Mouse (Mus musculus) stomach, embryonic 14.5 days (tissue): ENCODE results near the gene Izumo1. TPM values are rescaled to one million over a fixed set of nuclear protein-coding genes. Genes with fewer than 3 reads are reported as not detected.

Experiments used
- ATAC-seq: fragments of 200-750 bp; cut with Nextera tagmentation; 2 replicates; pipeline ENCODE4 v1.8.0; 2017; ENCODE audit warnings: low read depth, moderate TSS enrichment; ENCODE audit not compliant: insufficient number of reproducible peaks, insufficient read depth, low FRiP score
- H3K27ac ChIP-seq: fragments of 300-500 bp; sonication (generic); 2 replicates; pipeline ENCODE4 v1.5.1; 2014; ENCODE audit warnings: mild to moderate bottlenecking, low read length, moderate library complexity, mixed read lengths
- H3K27me3 ChIP-seq: fragments of 300-500 bp; sonication (generic); 2 replicates; pipeline ENCODE4 v1.6.1; 2014; ENCODE audit warnings: low read length, control low read depth, mixed read lengths; ENCODE audit not compliant: control insufficient read depth, insufficient read depth
- H3K36me3 ChIP-seq: fragments of 300-500 bp; sonication (generic); 2 replicates; pipeline ENCODE4 v1.6.1; 2014; ENCODE audit warnings: mild to moderate bottlenecking, control low read depth, low read length, moderate library complexity, mixed read lengths; ENCODE audit not compliant: control insufficient read depth, insufficient read depth
- H3K4me1 ChIP-seq: fragments of 300-500 bp; sonication (generic); 2 replicates; pipeline ENCODE4 v1.6.1; 2014; ENCODE audit warnings: low read length, control low read depth, mixed read lengths; ENCODE audit not compliant: control insufficient read depth, insufficient read depth
- H3K4me2 ChIP-seq: fragments of 300-500 bp; sonication (generic); replicated peaks from 2 replicates; pipeline ENCODE4 v1.6.1; 2014; ENCODE audit warnings: low read depth, low read length, control low read depth
- H3K4me3 ChIP-seq: fragments of 300-500 bp; sonication (generic); 2 replicates; pipeline ENCODE4 v1.5.1; 2014; ENCODE audit warnings: low read depth, low read length, control low read depth
- H3K9ac ChIP-seq: fragments of 300-500 bp; sonication (generic); replicated peaks from 2 replicates; pipeline ENCODE4 v1.6.1; 2014; ENCODE audit warnings: low read depth, mild to moderate bottlenecking, control low read depth, low read length, moderate library complexity, mixed read lengths
- H3K9me3 ChIP-seq: fragments of 300-500 bp; sonication (generic); 2 replicates; pipeline ENCODE4 v1.6.1; 2016; ENCODE audit warnings: low read depth, low read length, control low read depth; ENCODE audit not compliant: control insufficient read depth
- whole genome bisulfite sequencing: fragments of 180-500 bp; shearing (Covaris S2); extraction: QIAGEN DNeasy Blood & Tissue Kit; methylation state at CpG from one replicate; pipeline ENCODE4 v1.1.7; 2014; 5-methylcytosine and 5-hydroxymethylcytosine counted together
- polyA plus RNA-seq: library from polyadenylated mRNA; unstranded; fragments of >200 nt; fragmentation: Nextera tagmentation; extraction: Ambion mirVana; gene quantifications from 2 replicates; pipeline ENCODE4 v1.2.1, GENCODE M21; 2014

The Izumo1 gene
- polyA plus RNA-seq, 1 experiment from 2014 or later, result 0.23 TPM

GRCm38 (mm10) chr7:45635711-45636688 is 14.4 kb downstream of the Izumo1 start:
- Histone ChIP-seq H3K9ac (no peak overlapping the region), H3K4me2 (no peak overlapping the region), H3K4me1 (peaks cover 15% of the 10 kb centered on the region), H3K27ac (peak overlapping the region; percentile 7; the same call in 1 of the 2 replicates), H3K9me3 (no peaks in the 10 kb centered on the region; the same call in 1 of the 2 replicates), H3K27me3 (no peaks in the 10 kb centered on the region), H3K4me3 (no peak overlapping the region), H3K36me3 (peaks cover 3% of the 10 kb centered on the region; the same call in 1 of the 2 replicates)
- 72% methylated on average over 15 of the region's 15 CpGs for WGBS
- ATAC-seq, result no peak

DNA sequence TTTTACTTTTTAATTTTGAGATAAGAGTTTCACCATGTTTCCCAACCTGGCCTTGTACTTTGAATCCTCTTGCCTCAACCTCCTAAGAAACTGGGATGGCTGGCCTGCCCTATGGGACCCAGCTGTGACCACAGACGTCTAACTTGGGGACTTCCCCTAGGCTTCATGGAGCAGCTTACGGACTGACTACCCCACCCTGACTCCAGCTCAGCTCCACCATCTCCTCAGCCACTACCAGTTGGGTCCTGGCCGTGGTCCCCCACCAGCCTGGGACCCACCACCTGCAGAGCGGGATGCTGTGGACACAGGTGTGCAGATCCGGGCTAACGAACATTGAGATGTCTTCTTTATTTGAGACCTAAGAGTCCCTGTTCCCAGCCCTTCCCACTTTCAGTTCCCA is 16.1 kb downstream of the Izumo1 start:
- Histone ChIP-seq H3K27ac (no peak overlapping the region), H3K9me3 (no peaks in the 10 kb centered on the region; the same call in 1 of the 2 replicates), H3K4me3 (no peak overlapping the region), H3K9ac (no peak overlapping the region), H3K27me3 (no peaks in the 10 kb centered on the region), H3K36me3 (peaks cover 3% of the 10 kb centered on the region; the same call in 1 of the 2 replicates), H3K4me2 (peak overlapping the region; percentile 39; the same call in 1 of the 2 replicates), H3K4me1 (peaks cover 32% of the 10 kb centered on the region)
- WGBS, result 92% methylated on average over 6 of the region's 6 CpGs
- no peak for ATAC-seq

GRCm38 (mm10) chr7:45638623-45639401 is 17.2 kb downstream of the Izumo1 start:
- Histone ChIP-seq H3K9me3 (no peaks in the 10 kb centered on the region; the same call in 1 of the 2 replicates), H3K4me3 (peak overlapping the region; percentile 19), H3K4me1 (peaks cover 37% of the 10 kb centered on the region), H3K4me2 (peak overlapping the region; percentile 39), H3K36me3 (peaks cover 3% of the 10 kb centered on the region; the same call in 1 of the 2 replicates), H3K9ac (no peak overlapping the region), H3K27me3 (no peaks in the 10 kb centered on the region), H3K27ac (no peak overlapping the region)
- peak; percentile 88 for ATAC-seq
- whole genome bisulfite sequencing, result 20% methylated on average over 29 of the region's 29 CpGs

- no peak within 1 kb of the TSS for H3K27ac ChIP-seq
Measured at GRCm38 (mm10) chr7:45639561-45640027, 18.0 kb downstream of the Izumo1 start, which contains the start of gene Mamstr. Gene Mamstr (plus strand): TSS chr7:45639977.

DNA sequence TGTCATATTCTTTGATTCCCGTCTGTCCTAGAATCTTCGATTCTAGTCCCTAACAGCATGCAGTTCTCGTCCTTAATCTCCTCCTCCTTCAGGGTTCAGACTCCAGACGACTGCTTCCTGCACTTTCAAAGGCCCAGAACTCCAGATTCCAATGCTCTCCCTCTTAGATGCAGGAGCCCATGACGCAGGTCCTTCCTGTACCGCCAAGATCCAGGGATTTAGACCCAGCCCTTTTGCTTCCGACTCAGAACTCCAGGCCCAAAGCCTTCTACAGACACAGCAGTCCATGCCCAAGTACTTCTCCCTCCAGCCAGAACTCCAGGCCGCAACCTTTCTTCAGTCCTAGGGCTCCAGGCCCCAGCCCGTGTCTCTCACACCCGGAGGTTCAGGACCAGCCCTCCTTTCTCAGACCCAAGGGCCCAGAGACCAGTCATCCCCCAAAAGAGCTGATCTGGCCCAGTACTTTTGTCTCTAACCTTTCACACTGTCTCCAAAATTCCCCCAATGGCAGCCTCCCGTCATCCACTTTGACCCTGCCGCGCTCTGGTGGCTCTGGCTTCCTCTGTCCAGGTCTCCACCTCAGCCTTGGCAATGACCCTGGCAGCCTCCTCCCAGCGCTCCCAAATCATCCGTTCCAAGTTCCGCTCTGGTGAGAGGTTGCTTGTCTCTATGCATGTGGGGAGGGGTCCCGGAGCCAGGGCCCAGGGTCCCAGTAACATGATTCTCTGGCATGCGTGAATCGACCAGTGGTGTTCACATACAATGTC is 18.8 kb downstream of the Izumo1 start:
- Histone ChIP-seq H3K36me3 (peaks cover 3% of the 10 kb centered on the region; the same call in 1 of the 2 replicates), H3K9me3 (no peaks in the 10 kb centered on the region; the same call in 1 of the 2 replicates), H3K27ac (no peak overlapping the region), H3K4me1 (peaks cover 46% of the 10 kb centered on the region), H3K4me2 (no peak overlapping the region), H3K4me3 (no peak overlapping the region), H3K27me3 (no peaks in the 10 kb centered on the region), H3K9ac (no peak overlapping the region)
- 76% methylated on average over 19 of the region's 19 CpGs for WGBS
- no peak for ATAC-seq

More at GRCm38 (mm10) chr7:45639561-45640027, 18.0 kb downstream of the Izumo1 start, which contains the start of gene Mamstr:
- ATAC-seq, result no peak
- Histone ChIP-seq H3K4me3 (no peak within 1 kb of the TSS), H3K36me3 (peaks cover 3% of the 10 kb centered on the region; the same call in 1 of the 2 replicates), H3K27me3 (no peaks in the 10 kb centered on the region), H3K4me1 (peaks cover 42% of the 10 kb centered on the region), H3K9ac (no peak within 1 kb of the TSS), H3K4me2 (no peak within 1 kb of the TSS), H3K9me3 (no peaks in the 10 kb centered on the region; the same call in 1 of the 2 replicates)
- WGBS, result 26% methylated on average over 19 of the region's 19 CpGs

DNA sequence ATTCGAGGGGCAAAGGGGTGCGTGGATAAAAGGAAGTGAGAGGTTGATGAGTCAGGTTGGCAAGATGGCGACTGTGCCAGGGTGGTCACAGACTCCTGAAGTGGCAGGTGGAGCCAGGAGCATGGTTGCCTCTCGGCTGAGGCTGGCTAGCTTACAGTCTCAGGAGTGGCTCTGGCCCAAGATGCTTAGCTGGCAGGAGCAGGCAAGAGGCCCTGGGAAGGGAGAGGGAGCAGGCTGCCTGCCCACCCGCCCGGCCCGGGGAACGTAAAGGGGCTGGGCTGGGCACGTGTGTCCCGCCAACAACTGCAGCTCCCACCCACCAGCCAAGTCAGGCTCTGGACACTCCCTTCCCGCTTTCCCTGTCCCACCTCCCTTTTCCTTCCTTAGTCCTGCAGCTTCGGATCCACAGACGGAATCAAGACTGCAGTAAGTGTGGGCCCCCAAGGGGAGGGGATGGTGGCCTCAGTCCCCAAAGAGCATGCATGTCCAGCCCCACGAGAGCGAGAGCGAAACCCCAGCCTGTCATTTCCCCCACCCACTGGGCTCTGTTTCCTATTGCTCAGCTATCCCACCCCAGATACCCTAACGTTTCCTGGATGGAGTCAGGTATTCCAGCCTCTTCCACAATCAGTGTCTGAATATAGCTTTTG is 19.9 kb downstream of the Izumo1 start:
- H3K9me3 ChIP-seq, result no peaks in the 10 kb centered on the region
- peak overlapping the region; percentile 43; the same call in 1 of the 2 replicates for H3K4me3 ChIP-seq
- no peaks in the 10 kb centered on the region for H3K36me3 ChIP-seq
- peak overlapping the region; percentile 11; the same call in 1 of the 2 replicates for H3K27ac ChIP-seq
- no peak overlapping the region for H3K9ac ChIP-seq
- WGBS, result 45% methylated on average over 17 of the region's 17 CpGs
- peaks cover 46% of the 10 kb centered on the region for H3K4me1 ChIP-seq
- H3K27me3 ChIP-seq, result no peaks in the 10 kb centered on the region
- H3K4me2 ChIP-seq, result peak overlapping the region; percentile 84; the same call in 1 of the 2 replicates
- ATAC-seq, result no peak

DNA sequence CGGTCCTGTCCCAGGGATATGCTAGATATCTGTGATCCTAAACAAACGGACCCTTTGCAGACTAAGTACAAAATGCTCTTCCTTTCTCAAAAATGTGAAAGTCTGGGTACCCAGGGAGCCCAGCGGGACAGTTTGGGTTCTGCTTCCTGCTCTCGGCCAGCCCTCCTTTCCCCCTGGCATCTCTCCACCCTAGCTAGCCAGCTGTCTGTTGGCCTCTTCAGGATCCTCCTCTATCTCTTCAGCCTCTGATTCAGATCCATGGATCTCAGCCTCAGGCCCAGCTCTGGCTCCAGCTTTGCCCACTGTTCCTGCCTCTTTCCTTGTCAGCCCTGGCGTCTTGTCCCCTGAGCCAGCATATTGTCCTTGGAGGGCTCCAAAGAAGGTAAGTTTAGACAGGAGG is 20.5 kb downstream of the Izumo1 start:
- no peaks in the 10 kb centered on the region for H3K36me3 ChIP-seq
- no peaks in the 10 kb centered on the region for H3K9me3 ChIP-seq
- peak overlapping the region; percentile 11; the same call in 1 of the 2 replicates for H3K27ac ChIP-seq
- no peak overlapping the region for H3K9ac ChIP-seq
- H3K4me2 ChIP-seq, result peak overlapping the region; percentile 84
- 82% methylated on average over 5 of the region's 5 CpGs for WGBS
- H3K27me3 ChIP-seq, result no peaks in the 10 kb centered on the region
- no peak for ATAC-seq
- H3K4me3 ChIP-seq, result peak overlapping the region; percentile 43; the same call in 1 of the 2 replicates
- H3K4me1 ChIP-seq, result peaks cover 46% of the 10 kb centered on the region
